In genomic region chr1:63219277-63219676, GRCm38 (mm10) we compare ENCODE assay signal across 23 mouse cellular contexts. TPM values are rescaled to one million over a fixed set of nuclear protein-coding genes. Genes with fewer than 3 reads are reported as not detected.
DNase-seq lines count a peak whose midpoint lies in the region; ATAC-seq and TF ChIP-seq lines count a peak whose summit lies in the region.
"Had no signal": no experiment of that assay in that cellular context is flagged by ENCODE, and none has a peak within 500 bp of the region (broad histone marks: within the 10 kb centered on the region; RNA-seq: fewer than 3 reads in every experiment).

No protein-coding gene starts in this region.

- no peak overlapping the region for H3K4me2 ChIP-seq in midbrain, postnatal 0 days (ENCODE audit: low read depth, low read length, poor library complexity, severe bottlenecking)
- no peak overlapping the region for H3K4me2 ChIP-seq in midbrain, embryonic 15.5 days
- no peak overlapping the region for H3K4me2 ChIP-seq in kidney, embryonic 15.5 days
- H3K4me2 ChIP-seq: forebrain, embryonic 13.5 days; hindbrain, embryonic 14.5 days had no signal

- H3K4me3 ChIP-seq in heart, adult 2 months: no peak overlapping the region
- no peak overlapping the region for H3K4me3 ChIP-seq in midbrain, postnatal 0 days (ENCODE audit: low read depth, low read length)
- no peak overlapping the region for H3K4me3 ChIP-seq in midbrain, embryonic 15.5 days
- no peak overlapping the region for H3K4me3 ChIP-seq in MEL (ENCODE audit: control insufficient read depth in 1 of 2, insufficient read depth in 1 of 2, low read depth in 2 of 2, low read length in 2 of 2)
- no peak overlapping the region for H3K4me3 ChIP-seq in kidney, embryonic 15.5 days (replicated peaks)
- H3K4me3 ChIP-seq: embryonic facial prominence, embryonic 10.5 days; forebrain, embryonic 13.5 days; gastrocnemius, adult 2 months; heart, embryonic 10.5 days; hindbrain, embryonic 10.5 days had no signal

- no peak overlapping the region for H3K9ac ChIP-seq in heart, adult 2 months (ENCODE audit: low read depth, low read length)
- no peak overlapping the region for H3K9ac ChIP-seq in midbrain, postnatal 0 days (replicated peaks; ENCODE audit: low read length, poor library complexity, severe bottlenecking)
- H3K9ac ChIP-seq in midbrain, embryonic 15.5 days: no peak overlapping the region
- H3K9ac ChIP-seq in MEL (ENCODE audit: control insufficient read depth, low read depth, low read length, poor library complexity, severe bottlenecking): no peak overlapping the region
- no peak overlapping the region for H3K9ac ChIP-seq in kidney, embryonic 15.5 days
- H3K9ac ChIP-seq: forebrain, embryonic 13.5 days; forebrain, postnatal 0 days; hindbrain, embryonic 14.5 days had no signal

- TF ChIP-seq RAD21 in MEL (IDR thresholded peaks at IDR 0.05; ENCODE audit: low read depth, low read length): no peak

- H3K27ac ChIP-seq in heart, adult 2 months: no peak overlapping the region
- no peak overlapping the region for H3K27ac ChIP-seq in midbrain, postnatal 0 days (ENCODE audit: low read depth, low read length)
- no peak overlapping the region for H3K27ac ChIP-seq in midbrain, embryonic 15.5 days
- H3K27ac ChIP-seq in MEL (ENCODE audit: control insufficient read depth, low read depth, low read length): no peak overlapping the region
- H3K27ac ChIP-seq in kidney, embryonic 15.5 days: no peak overlapping the region
- H3K27ac ChIP-seq: embryonic facial prominence, embryonic 10.5 days; forebrain, embryonic 13.5 days; gastrocnemius, adult 2 months; heart, embryonic 10.5 days; hindbrain, embryonic 10.5 days; hindbrain, embryonic 14.5 days had no signal

- no peaks in the 10 kb centered on the region for H3K27me3 ChIP-seq in heart, adult 2 months (ENCODE audit: control insufficient read depth, insufficient read depth, low read length)
- H3K27me3 ChIP-seq in midbrain, postnatal 0 days (ENCODE audit: insufficient read depth, low read length): no peaks in the 10 kb centered on the region
- H3K27me3 ChIP-seq in midbrain, embryonic 15.5 days (replicated peaks): no peaks in the 10 kb centered on the region
- no peaks in the 10 kb centered on the region for H3K27me3 ChIP-seq in MEL (ENCODE audit: control insufficient read depth in 1 of 2, insufficient read depth in 2 of 2, low read length in 2 of 2)
- H3K27me3 ChIP-seq in kidney, embryonic 15.5 days: peaks cover 5% of the 10 kb centered on the region

- H3K4me1 ChIP-seq in heart, adult 2 months (ENCODE audit: control insufficient read depth, insufficient read depth, low read length): 0 out of 2 replicates have a peak, but pooled peaks cover 1% of the 10 kb centered on the region
- H3K4me1 ChIP-seq in midbrain, postnatal 0 days (ENCODE audit: insufficient read depth, low read length): no peaks in the 10 kb centered on the region
- H3K4me1 ChIP-seq in midbrain, embryonic 15.5 days: peaks cover 7% of the 10 kb centered on the region
- no peaks in the 10 kb centered on the region for H3K4me1 ChIP-seq in MEL (ENCODE audit: control insufficient read depth in 1 of 2, insufficient read depth in 2 of 2, low read length in 2 of 2)
- H3K4me1 ChIP-seq in kidney, embryonic 15.5 days: peaks cover 6% of the 10 kb centered on the region; the same call in 1 of the 2 replicates
- H3K4me1 ChIP-seq: hindbrain, embryonic 10.5 days had no signal

- no peaks in the 10 kb centered on the region for H3K9me3 ChIP-seq in midbrain, postnatal 0 days (ENCODE audit: low read length)
- no peaks in the 10 kb centered on the region for H3K9me3 ChIP-seq in midbrain, embryonic 15.5 days
- H3K9me3 ChIP-seq in MEL (replicated peaks; ENCODE audit: insufficient read depth, low read length): no peaks in the 10 kb centered on the region
- no peaks in the 10 kb centered on the region; the same call in 1 of the 2 replicates for H3K9me3 ChIP-seq in kidney, embryonic 15.5 days (replicated peaks)
- H3K9me3 ChIP-seq: forebrain, embryonic 13.5 days had no signal

- no peak for TF ChIP-seq POLR2A in heart, adult 2 months (IDR thresholded peaks at IDR 0.05; ENCODE audit: insufficient read depth, low read depth, low read length)
- no peak for TF ChIP-seq POLR2A in MEL (IDR thresholded peaks at IDR 0.05; ENCODE audit: control insufficient read depth in 1 of 2, insufficient read depth in 1 of 2, low read depth in 1 of 2, low read length in 2 of 2, poor library complexity in 1 of 2)

- TF ChIP-seq CTCF in heart, adult 2 months (IDR thresholded peaks at IDR 0.05): peak; percentile 11; the same call in 1 of the 2 replicates
- TF ChIP-seq CTCF in midbrain, postnatal 0 days (IDR thresholded peaks at IDR 0.05): 0 out of 2 replicates have a peak, but pooled peaks have one; percentile 1
- peak; percentile 17 to 28 (median 20); a peak in 2 of 6 replicates for TF ChIP-seq CTCF in MEL (IDR thresholded peaks at IDR 0.05 in 2 of 3, conservative IDR thresholded peaks at IDR 0.05 in 1 of 3; ENCODE audit: control insufficient read depth in 1 of 3, insufficient read depth in 1 of 3, low read depth in 2 of 3, low read length in 3 of 3, poor library complexity in 1 of 3, severe bottlenecking in 1 of 3)

- DNase-seq in heart, adult 2 months: no peak
- DNase-seq in heart, postnatal 4 days: no peak
- no peak for DNase-seq in midbrain, postnatal 0 days (ENCODE audit: low spot score)
- DNase-seq in MEL (ENCODE audit: low read depth, low spot score): no peak
- no peak for DNase-seq in neural tube, embryonic 10.5 days (ENCODE audit: extremely low spot score, low spot score)
- DNase-seq: adrenal gland, adult 8-10 months; adrenal gland, postnatal 36 days; cerebellum, adult 2 months; cerebellum, postnatal 10 days; forebrain, postnatal 0 days; gastrocnemius, adult 2 months; gastrocnemius, postnatal 25 days; heart, postnatal 10 days had no signal

- 94% methylated on average over 4 of the region's 4 CpGs for WGBS in heart, adult 2 months
- WGBS in midbrain, postnatal 0 days: 94% methylated on average over 4 of the region's 4 CpGs
- 97% methylated on average over 4 of the region's 4 CpGs for WGBS in midbrain, embryonic 15.5 days
- WGBS in kidney, embryonic 15.5 days: 91% methylated on average over 4 of the region's 4 CpGs

- no peaks in the 10 kb centered on the region for H3K36me3 ChIP-seq in heart, adult 2 months (ENCODE audit: control insufficient read depth, insufficient read depth, low read length)
- no peaks in the 10 kb centered on the region for H3K36me3 ChIP-seq in midbrain, postnatal 0 days (ENCODE audit: insufficient read depth, low read length)
- no peaks in the 10 kb centered on the region for H3K36me3 ChIP-seq in midbrain, embryonic 15.5 days (replicated peaks)
- no peaks in the 10 kb centered on the region for H3K36me3 ChIP-seq in MEL (ENCODE audit: control insufficient read depth in 1 of 2, insufficient read depth in 2 of 2, low read length in 2 of 2)
- H3K36me3 ChIP-seq in kidney, embryonic 15.5 days: no peaks in the 10 kb centered on the region
- H3K36me3 ChIP-seq: embryonic facial prominence, embryonic 10.5 days; G1E; heart, embryonic 10.5 days; hindbrain, embryonic 10.5 days had no signal

- intact Hi-C loops in heart, adult 2 months (cut with DNase I): no loop called here

- no peaks in the 10 kb centered on the region for H3K79me2 ChIP-seq in heart, adult 2 months (replicated peaks; ENCODE audit: control insufficient read depth, insufficient read depth, low read length)
- no peaks in the 10 kb centered on the region for H3K79me2 ChIP-seq in MEL (ENCODE audit: control insufficient read depth, insufficient read depth, low read length, poor library complexity)

- TF ChIP-seq EP300 in heart, adult 2 months (IDR thresholded peaks at IDR 0.05; ENCODE audit: insufficient read depth, low read depth, low read length): no peak
- TF ChIP-seq EP300 in MEL (IDR thresholded peaks at IDR 0.05; ENCODE audit: low read depth in 1 of 2, low read length in 2 of 2): no peak

- no peak for ATAC-seq in midbrain, postnatal 0 days (ENCODE audit: low FRiP score)
- ATAC-seq in midbrain, embryonic 15.5 days (replicated peaks): no peak
- no peak for ATAC-seq in kidney, embryonic 15.5 days (replicated peaks; ENCODE audit: low FRiP score)
- ATAC-seq: forebrain, embryonic 13.5 days; forebrain, postnatal 0 days had no signal

RNA-seq across cellular contexts. Expression of gene Gpr1, which starts 4.9 kb away (rescaled TPM):
- under 1 TPM; 0.16 to 0.50 TPM for total RNA-seq in heart, adult 2 months (2021)
- 0.31 and 0.88 TPM in 2 replicates for polyA plus RNA-seq in heart, adult 2 months (2012; rRNA removed)
- not detected for total RNA-seq in heart, postnatal 4 days (2021)
- total RNA-seq in midbrain, postnatal 0 days (2014; rRNA removed): 0.16 and 1.2 TPM in 2 replicates
- polyA plus RNA-seq in midbrain, postnatal 0 days (2015; fragmentation: Nextera tagmentation; extraction: Ambion mirVana): 1.2 TPM in 2 replicates
- 0.66 and 1.2 TPM in 2 replicates for polyA plus RNA-seq in midbrain, embryonic 15.5 days (2015; fragmentation: Nextera tagmentation; extraction: Ambion mirVana)
- total RNA-seq in MEL (2012; rRNA removed): not detected in 2 replicates
- polyA plus RNA-seq in MEL (2012; ENCODE audit: insufficient read depth in 1 of 2, insufficient read length in 2 of 2, low read depth in 1 of 2, low replicate concordance in 2 of 2, missing spikeins in 1 of 2): under 1 TPM in 1 of 2 experiments, not detected in 1; 0.04 TPM
- polyA plus RNA-seq in kidney, embryonic 15.5 days (2015; fragmentation: Nextera tagmentation; extraction: Ambion mirVana): 0.10 and 0.13 TPM in 2 replicates
- total RNA-seq: granulocyte monocyte progenitor cell, adult 5-6 weeks had no signal
- polyA plus RNA-seq: C2C12 had no signal

RNA-seq across cellular contexts. Expression of gene Ndufs1, which starts 42.6 kb away (rescaled TPM):
- total RNA-seq in heart, adult 2 months (2021): 100 to 1,000 TPM; 746 to 840 TPM
- 295 and 563 TPM in 2 replicates for polyA plus RNA-seq in heart, adult 2 months (2012; rRNA removed)
- total RNA-seq in heart, postnatal 4 days (2021): 100 to 1,000 TPM; 533 to 564 TPM
- 117 and 137 TPM in 2 replicates for total RNA-seq in midbrain, postnatal 0 days (2014; rRNA removed)
- 128 and 134 TPM in 2 replicates for polyA plus RNA-seq in midbrain, postnatal 0 days (2015; fragmentation: Nextera tagmentation; extraction: Ambion mirVana)
- 132 and 136 TPM in 2 replicates for polyA plus RNA-seq in midbrain, embryonic 15.5 days (2015; fragmentation: Nextera tagmentation; extraction: Ambion mirVana)
- 124 and 141 TPM in 2 replicates for total RNA-seq in MEL (2012; rRNA removed)
- polyA plus RNA-seq in MEL (2012; ENCODE audit: insufficient read depth in 1 of 2, insufficient read length in 2 of 2, low read depth in 1 of 2, low replicate concordance in 2 of 2, missing spikeins in 1 of 2): 100 to 1,000 TPM; 139 to 163 TPM
- polyA plus RNA-seq in kidney, embryonic 15.5 days (2015; fragmentation: Nextera tagmentation; extraction: Ambion mirVana): 156 and 159 TPM in 2 replicates

RNA-seq across cellular contexts. Expression of gene Eef1b2, which starts 42.7 kb away (rescaled TPM):
- 100 to 1,000 TPM; 414 to 481 TPM for total RNA-seq in heart, adult 2 months (2021)
- polyA plus RNA-seq in heart, adult 2 months (2012; rRNA removed): 149 and 190 TPM in 2 replicates
- total RNA-seq in heart, postnatal 4 days (2021): 100 to 1,000 TPM; 497 to 542 TPM
- 617 and 653 TPM in 2 replicates for total RNA-seq in midbrain, postnatal 0 days (2014; rRNA removed)
- 449 and 480 TPM in 2 replicates for polyA plus RNA-seq in midbrain, postnatal 0 days (2015; fragmentation: Nextera tagmentation; extraction: Ambion mirVana)
- 446 and 479 TPM in 2 replicates for polyA plus RNA-seq in midbrain, embryonic 15.5 days (2015; fragmentation: Nextera tagmentation; extraction: Ambion mirVana)
- 1,600 and 1,846 TPM in 2 replicates for total RNA-seq in MEL (2012; rRNA removed)
- polyA plus RNA-seq in MEL (2012; ENCODE audit: insufficient read depth in 1 of 2, insufficient read length in 2 of 2, low read depth in 1 of 2, low replicate concordance in 2 of 2, missing spikeins in 1 of 2): 1,000 to 10,000 TPM; 1,696 to 2,991 TPM
- 542 and 580 TPM in 2 replicates for polyA plus RNA-seq in kidney, embryonic 15.5 days (2015; fragmentation: Nextera tagmentation; extraction: Ambion mirVana)

RNA-seq across cellular contexts. Expression of gene Zdbf2, which starts 53.8 kb away (rescaled TPM):
- under 1 TPM; 0.29 to 0.41 TPM for total RNA-seq in heart, adult 2 months (2021)
- 0.04 and 0.23 TPM in 2 replicates for polyA plus RNA-seq in heart, adult 2 months (2012; rRNA removed)
- 1 to 10 TPM; 4.6 to 5.7 TPM for total RNA-seq in heart, postnatal 4 days (2021)
- 31.6 and 35.3 TPM in 2 replicates for total RNA-seq in midbrain, postnatal 0 days (2014; rRNA removed)
- polyA plus RNA-seq in midbrain, postnatal 0 days (2015; fragmentation: Nextera tagmentation; extraction: Ambion mirVana): 26.7 and 45.9 TPM in 2 replicates
- polyA plus RNA-seq in midbrain, embryonic 15.5 days (2015; fragmentation: Nextera tagmentation; extraction: Ambion mirVana): 40.9 and 52.5 TPM in 2 replicates
- total RNA-seq in MEL (2012; rRNA removed): not detected in 2 replicates
- polyA plus RNA-seq in MEL (2012; ENCODE audit: insufficient read depth in 1 of 2, insufficient read length in 2 of 2, low read depth in 1 of 2, low replicate concordance in 2 of 2, missing spikeins in 1 of 2): not detected
- 8.4 and 9.1 TPM in 2 replicates for polyA plus RNA-seq in kidney, embryonic 15.5 days (2015; fragmentation: Nextera tagmentation; extraction: Ambion mirVana)
- total RNA-seq: granulocyte monocyte progenitor cell, adult 5-6 weeks had no signal
- polyA plus RNA-seq: C2C12, G1E had no signal
